Comparison of ENCODE assay signal across 19 mouse cellular contexts in the genomic region with DNA sequence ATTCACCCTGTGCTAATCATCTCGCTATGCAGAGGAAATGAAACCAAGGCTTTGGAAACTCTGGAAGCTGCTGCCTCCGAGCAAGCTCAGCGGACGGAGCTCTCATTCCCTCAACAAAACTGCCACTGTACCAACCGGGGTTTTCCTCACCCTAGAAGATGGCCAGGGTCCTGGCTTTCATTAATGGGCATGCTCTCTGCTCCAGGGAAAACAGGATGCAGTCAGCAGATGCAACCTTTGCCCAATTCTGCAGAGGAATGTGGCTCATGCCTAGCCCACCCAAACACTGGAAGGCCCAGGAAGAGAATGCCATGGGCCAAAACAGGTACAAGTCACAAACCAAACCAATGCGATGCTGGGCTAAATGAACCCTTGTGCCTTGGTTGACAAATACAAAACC. TPM values are rescaled to one million over a fixed set of nuclear protein-coding genes. Genes with fewer than 3 reads are reported as not detected.
DNase-seq lines count a peak whose midpoint lies in the region; ATAC-seq and TF ChIP-seq lines count a peak whose summit lies in the region.
"Had no signal": no experiment of that assay in that cellular context is flagged by ENCODE, and none has a peak within 500 bp of the region (broad histone marks: within the 10 kb centered on the region; RNA-seq: fewer than 3 reads in every experiment).

No protein-coding gene starts in this region.

- DNase-seq in hindbrain, embryonic 10.5 days (ENCODE audit: low spot score): no peak
- DNase-seq in lung, postnatal 4 days: no peak
- no peak for DNase-seq in urinary bladder, postnatal 10 days (ENCODE audit: low spot score)
- no peak for DNase-seq in midbrain, embryonic 11.5 days (ENCODE audit: low spot score, missing footprints)
- DNase-seq: adrenal gland, postnatal 14 days; cerebellum, adult 8-10 months; forebrain, postnatal 0 days; gastrocnemius, postnatal 36 days; lung, postnatal 10 days had no signal

- H3K9me3 ChIP-seq in hindbrain, embryonic 12.5 days (replicated peaks): no peaks in the 10 kb centered on the region
- H3K9me3 ChIP-seq in hindbrain, embryonic 10.5 days: no peaks in the 10 kb centered on the region
- no peaks in the 10 kb centered on the region for H3K9me3 ChIP-seq in lung, embryonic 15.5 days
- H3K9me3 ChIP-seq in midbrain, embryonic 11.5 days (ENCODE audit: control insufficient read depth, low read length): no peaks in the 10 kb centered on the region
- H3K9me3 ChIP-seq: hindbrain, embryonic 15.5 days; midbrain, embryonic 10.5 days; neural tube, embryonic 12.5 days had no signal

- H3K27ac ChIP-seq in hindbrain, embryonic 12.5 days: 0 out of 2 replicates have a peak overlapping the region, but pooled peaks have one; percentile 18
- no peak overlapping the region for H3K27ac ChIP-seq in hindbrain, embryonic 10.5 days
- H3K27ac ChIP-seq in lung, embryonic 15.5 days: 0 out of 2 replicates have a peak overlapping the region, but pooled peaks have one; percentile 11
- H3K27ac ChIP-seq in embryonic fibroblast, embryonic 13.5 days (ENCODE audit: insufficient read depth, low read length): peak overlapping the region; percentile 21; the same call in 1 of the 2 replicates
- no peak overlapping the region for H3K27ac ChIP-seq in midbrain, embryonic 11.5 days (ENCODE audit: low read depth, low read length)
- H3K27ac ChIP-seq: hindbrain, embryonic 15.5 days; liver, embryonic 14.5 days; midbrain, embryonic 10.5 days; neural tube, embryonic 12.5 days had no signal

- TF ChIP-seq CTCF in embryonic fibroblast, embryonic 13.5 days (IDR thresholded peaks at IDR 0.05; ENCODE audit: borderline replicate concordance, insufficient read depth, low read length): no peak

- no peak for ATAC-seq in hindbrain, embryonic 12.5 days (ENCODE audit: low FRiP score)
- no peak for ATAC-seq in lung, embryonic 15.5 days (ENCODE audit: borderline replicate concordance, extremely low read depth, low FRiP score, low TSS enrichment)
- ATAC-seq in midbrain, embryonic 11.5 days (ENCODE audit: low FRiP score): no peak
- ATAC-seq: activated CD4-positive, CD25-positive, alpha-beta regulatory T cell, adult 4 months; forebrain, postnatal 0 days; intestine, embryonic 16.5 days; Patski had no signal

- no peaks in the 10 kb centered on the region for H3K36me3 ChIP-seq in hindbrain, embryonic 12.5 days
- no peaks in the 10 kb centered on the region for H3K36me3 ChIP-seq in hindbrain, embryonic 10.5 days
- H3K36me3 ChIP-seq in lung, embryonic 15.5 days: peaks cover 11% of the 10 kb centered on the region; the same call in 1 of the 2 replicates
- no peaks in the 10 kb centered on the region for H3K36me3 ChIP-seq in midbrain, embryonic 11.5 days (ENCODE audit: control insufficient read depth, insufficient read depth, low read length)
- H3K36me3 ChIP-seq: hindbrain, embryonic 15.5 days; midbrain, embryonic 10.5 days; neural tube, embryonic 12.5 days had no signal

- WGBS in hindbrain, embryonic 12.5 days: 79% methylated on average over 6 of the region's 6 CpGs
- WGBS in hindbrain, embryonic 10.5 days: 84% methylated on average over 6 of the region's 6 CpGs
- WGBS in lung, embryonic 15.5 days: 85% methylated on average over 6 of the region's 6 CpGs
- 73% methylated on average over 6 of the region's 6 CpGs for WGBS in midbrain, embryonic 11.5 days

- H3K27me3 ChIP-seq in hindbrain, embryonic 12.5 days: no peaks in the 10 kb centered on the region
- H3K27me3 ChIP-seq in hindbrain, embryonic 10.5 days (ENCODE audit: insufficient read depth, poor library complexity, severe bottlenecking): no peaks in the 10 kb centered on the region
- no peaks in the 10 kb centered on the region for H3K27me3 ChIP-seq in lung, embryonic 15.5 days
- no peaks in the 10 kb centered on the region for H3K27me3 ChIP-seq in midbrain, embryonic 11.5 days (ENCODE audit: control insufficient read depth, insufficient read depth, low read length)
- H3K27me3 ChIP-seq: neural tube, embryonic 12.5 days; Patski had no signal

- no peak for TF ChIP-seq POLR2A in embryonic fibroblast, embryonic 13.5 days (IDR thresholded peaks at IDR 0.05; ENCODE audit: low read depth, low read length)

- H3K4me3 ChIP-seq in hindbrain, embryonic 12.5 days: no peak overlapping the region
- H3K4me3 ChIP-seq in hindbrain, embryonic 10.5 days: no peak overlapping the region
- H3K4me3 ChIP-seq in lung, embryonic 15.5 days: no peak overlapping the region
- no peak overlapping the region for H3K4me3 ChIP-seq in embryonic fibroblast, embryonic 13.5 days (ENCODE audit: insufficient read depth, low read length)
- no peak overlapping the region for H3K4me3 ChIP-seq in midbrain, embryonic 11.5 days (ENCODE audit: low read depth, low read length)
- H3K4me3 ChIP-seq: hindbrain, embryonic 15.5 days; midbrain, embryonic 10.5 days; neural tube, embryonic 12.5 days had no signal

- H3K4me2 ChIP-seq in hindbrain, embryonic 12.5 days (replicated peaks): no peak overlapping the region
- no peak overlapping the region for H3K4me2 ChIP-seq in lung, embryonic 15.5 days
- H3K4me2 ChIP-seq in midbrain, embryonic 11.5 days: no peak overlapping the region
- H3K4me2 ChIP-seq: hindbrain, embryonic 15.5 days; neural tube, embryonic 12.5 days had no signal

- H3K9ac ChIP-seq in hindbrain, embryonic 12.5 days: no peak overlapping the region
- no peak overlapping the region for H3K9ac ChIP-seq in lung, embryonic 15.5 days
- no peak overlapping the region for H3K9ac ChIP-seq in midbrain, embryonic 11.5 days (ENCODE audit: low read length)
- H3K9ac ChIP-seq: forebrain, postnatal 0 days; hindbrain, embryonic 15.5 days; liver, embryonic 14.5 days; neural tube, embryonic 12.5 days had no signal

- H3K4me1 ChIP-seq in hindbrain, embryonic 12.5 days: peaks cover 6% of the 10 kb centered on the region
- H3K4me1 ChIP-seq in hindbrain, embryonic 10.5 days (replicated peaks): peaks cover 22% of the 10 kb centered on the region
- H3K4me1 ChIP-seq in lung, embryonic 15.5 days: peaks cover 52% of the 10 kb centered on the region
- peaks cover 4% of the 10 kb centered on the region; the same call in 1 of the 2 replicates for H3K4me1 ChIP-seq in embryonic fibroblast, embryonic 13.5 days (ENCODE audit: control insufficient read depth, insufficient read depth, low read length)
- 0 out of 2 replicates have a peak, but pooled peaks cover 2% of the 10 kb centered on the region for H3K4me1 ChIP-seq in midbrain, embryonic 11.5 days (ENCODE audit: control insufficient read depth, insufficient read depth, low read length)

RNA-seq across cellular contexts. Expression of a gene that starts 8.8 kb away (rescaled TPM):
- 18.9 and 19.3 TPM in 2 replicates for polyA plus RNA-seq in hindbrain, embryonic 12.5 days (2016; fragmentation: Nextera tagmentation; extraction: Ambion mirVana)
- 8.3 and 8.4 TPM in 2 replicates for polyA plus RNA-seq in hindbrain, embryonic 10.5 days (2016; fragmentation: Nextera tagmentation; extraction: Ambion mirVana)
- 51.4 and 53.1 TPM in 2 replicates for polyA plus RNA-seq in lung, embryonic 15.5 days (2015; fragmentation: Nextera tagmentation; extraction: Ambion mirVana)
- 91.6 and 117 TPM in 2 replicates for polyA plus RNA-seq in embryonic fibroblast, embryonic 13.5 days (2011; ENCODE audit: insufficient read length, low read depth, missing spikeins)
- 8.1 and 9.2 TPM in 2 replicates for polyA plus RNA-seq in midbrain, embryonic 11.5 days (2014; fragmentation: Nextera tagmentation; extraction: Ambion mirVana)

Comparison
In these comparisons a context has a peak if more than half of its experiments do, and no peak if none do; other contexts are left out.
1. H3K27ac ChIP-seq: peak in hindbrain, embryonic 12.5 days (single experiment), lung, embryonic 15.5 days (single experiment) and embryonic fibroblast, embryonic 13.5 days (single experiment); none in hindbrain, embryonic 10.5 days (single experiment) and midbrain, embryonic 11.5 days (single experiment).